Mouse (Mus musculus) liver, embryonic 14.5 days (tissue): ENCODE measurements around the gene Tff1. TPM values are rescaled to one million over a fixed set of nuclear protein-coding genes. Genes with fewer than 3 reads are reported as not detected.

Experiments used
- ATAC-seq: fragments of 200-750 bp; cut with Nextera tagmentation; 2 replicates; pipeline ENCODE4 v1.8.0; 2017; ENCODE audit warnings: moderate number of reproducible peaks, mild to moderate bottlenecking, moderate library complexity; ENCODE audit not compliant: insufficient read depth
- DNase-seq, 3 experiments: peaks; one replicate each; pipeline ENCODE4 v3.0.0-alpha.2; 2012 to 2013; ENCODE audit warnings: low read depth in 3 of 3, low spot score in 3 of 3
- H3K27ac ChIP-seq: fragments of 300-500 bp; sonication (generic); 2 replicates; pipeline ENCODE4 v1.5.1; 2014; ENCODE audit warnings: moderate library complexity, mild to moderate bottlenecking, control low read depth, inconsistent platforms
- H3K27me3 ChIP-seq: fragments of 300-500 bp; sonication (generic); 2 replicates; pipeline ENCODE4 v1.6.1; 2014; ENCODE audit warnings: mild to moderate bottlenecking, low read length, moderate library complexity; ENCODE audit not compliant: control insufficient read depth, insufficient read depth
- H3K36me3 ChIP-seq: fragments of 300-500 bp; sonication (generic); replicated peaks from 2 replicates; pipeline ENCODE4 v1.6.1; 2014; ENCODE audit warnings: low read depth; ENCODE audit not compliant: control insufficient read depth, insufficient read depth
- H3K4me1 ChIP-seq, 2 experiments: fragments of 200-500 bp in 1 of 2; fragments of 300-500 bp in 1 of 2; sonication (generic) in 1 of 2; replicated peaks; 2 replicates each; pipeline ENCODE4 v1.6.1; 2012 to 2014; ENCODE audit warnings: antibody characterized with exemption in 1 of 2, inconsistent platforms in 1 of 2, low read length in 1 of 2; ENCODE audit not compliant: control insufficient read depth in 2 of 2, insufficient read depth in 2 of 2
- H3K4me2 ChIP-seq: fragments of 300-500 bp; sonication (generic); 2 replicates; pipeline ENCODE4 v1.6.1; 2014; ENCODE audit warnings: low read depth, mild to moderate bottlenecking, control low read depth, moderate library complexity
- H3K4me3 ChIP-seq, 2 experiments: fragments of 200-500 bp in 1 of 2; fragments of 300-500 bp in 1 of 2; sonication (generic) in 1 of 2; 2 replicates each; pipeline ENCODE4 v1.5.1; 2012 to 2014; ENCODE audit warnings: low read depth in 2 of 2, low read length in 2 of 2, mild to moderate bottlenecking in 2 of 2, control low read depth in 1 of 2, inconsistent platforms in 1 of 2, moderate library complexity in 1 of 2; ENCODE audit not compliant: insufficient read depth in 1 of 2
- H3K9ac ChIP-seq: fragments of 300-500 bp; sonication (generic); replicated peaks from 2 replicates; pipeline ENCODE4 v1.6.1; 2014; ENCODE audit warnings: mild to moderate bottlenecking, control low read depth, moderate library complexity
- H3K9me3 ChIP-seq: fragments of 300-500 bp; sonication (generic); 2 replicates; pipeline ENCODE4 v1.6.1; 2016; ENCODE audit warnings: low read length, mixed read lengths; ENCODE audit not compliant: control insufficient read depth
- CTCF ChIP-seq: IDR thresholded peaks from 2 replicates; pipeline ENCODE4 v1.5.1; 2016; ENCODE audit warnings: antibody characterized with exemption, low read depth, control low read depth
- EP300 ChIP-seq: IDR thresholded peaks from 2 replicates; pipeline ENCODE4 v1.6.1; 2016; ENCODE audit warnings: antibody characterized with exemption, low read depth
- WGBS: fragments of 180-500 bp; shearing (Covaris S2); extraction: QIAGEN DNeasy Blood & Tissue Kit; methylation state at CpG from one replicate; pipeline ENCODE4 v1.1.7; 2014; ENCODE audit not compliant: insufficient replicate concordance; 5-methylcytosine and 5-hydroxymethylcytosine counted together
- polyA plus RNA-seq, 2 experiments: library from polyadenylated mRNA; depleted of rRNA in 1 of 2; stranded (reverse) in 1 of 2; unstranded in 1 of 2; fragments of >200 nt; fragmentation: Nextera tagmentation in 1 of 2; extraction: Ambion mirVana in 1 of 2; gene quantifications; 2 replicates each; pipeline versions ENCODE4 v1.2.1 to v1.2.3; 2012 to 2014

The Tff1 gene
- polyA plus RNA-seq, 2 experiments, result not detected

GRCm38 (mm10) chr17:31116063-31116462, 49.0 kb downstream of the Tff1 start:
- WGBS, result 52% methylated on average over 6 of the region's 6 CpGs
- no peak; the same call in 1 of the 2 replicates for ATAC-seq

GRCm38 (mm10) chr17:31113191-31113856, 51.8 kb downstream of the Tff1 start:
- H3K36me3 ChIP-seq, result no peaks in the 10 kb centered on the region
- no peak overlapping the region for H3K4me3 ChIP-seq
- no peak overlapping the region for H3K27ac ChIP-seq
- ATAC-seq (no peak), DNase-seq (no peak)
- 67% methylated on average over 9 of the region's 9 CpGs for WGBS
- TF ChIP-seq CTCF (no peak), EP300 (no peak)
- H3K4me1 ChIP-seq, result peaks cover 0 to 5% of the 10 kb centered on the region in 2 experiments; a peak in 2 of 4 replicates
- no peak overlapping the region for H3K9ac ChIP-seq
- H3K4me2 ChIP-seq, result no peak overlapping the region
- H3K9me3 ChIP-seq, result no peaks in the 10 kb centered on the region
- H3K27me3 ChIP-seq, result no peaks in the 10 kb centered on the region

More at GRCm38 (mm10) chr17:31116063-31116462, 49.0 kb downstream of the Tff1 start:
- no peaks in the 10 kb centered on the region for H3K9me3 ChIP-seq
- no peak overlapping the region for H3K9ac ChIP-seq
- H3K27me3 ChIP-seq, result no peaks in the 10 kb centered on the region
- H3K4me3 ChIP-seq, result no peak overlapping the region
- TF ChIP-seq CTCF (no peak), EP300 (no peak)
- H3K4me2 ChIP-seq, result no peak overlapping the region
- no peaks in the 10 kb centered on the region for H3K36me3 ChIP-seq
- DNase-seq, result no peak
- peaks cover 0 to 7% of the 10 kb centered on the region in 2 experiments; a peak in 2 of 4 replicates for H3K4me1 ChIP-seq
- no peak overlapping the region for H3K27ac ChIP-seq

Other genes starting within 250 kb of the Tff1 start
- 0.01 TPM in 1 of 2 replicates, not detected in the other for gene Umodl1, start 210.6 kb downstream of the Tff1 start, polyA plus RNA-seq (2012; rRNA removed)
- 0.20 TPM in 1 of 2 replicates, not detected in the other for gene Umodl1, start 210.6 kb downstream of the Tff1 start, polyA plus RNA-seq (2014; fragmentation: Nextera tagmentation; extraction: Ambion mirVana)
- 1.6 and 2.3 TPM in 2 replicates for gene Abcg1, start 107.6 kb downstream of the Tff1 start, polyA plus RNA-seq (2012; rRNA removed)
- 6.1 and 6.4 TPM in 2 replicates for gene Abcg1, start 107.6 kb downstream of the Tff1 start, polyA plus RNA-seq (2014; fragmentation: Nextera tagmentation; extraction: Ambion mirVana)
- gene Tff3, start 35.6 kb downstream of the Tff1 start, polyA plus RNA-seq (2012; rRNA removed), result 10.1 and 16.8 TPM in 2 replicates
- 27.4 and 27.6 TPM in 2 replicates for gene Tff3, start 35.6 kb downstream of the Tff1 start, polyA plus RNA-seq (2014; fragmentation: Nextera tagmentation; extraction: Ambion mirVana)
- not detected in 2 replicates for gene Tff2, start 21.0 kb downstream of the Tff1 start, polyA plus RNA-seq (2012; rRNA removed)
- not detected in 2 replicates for gene Tff2, start 21.0 kb downstream of the Tff1 start, polyA plus RNA-seq (2014; fragmentation: Nextera tagmentation; extraction: Ambion mirVana)
- gene Tmprss3, start 33.7 kb upstream of the Tff1 start, polyA plus RNA-seq (2012; rRNA removed), result 0.27 and 0.39 TPM in 2 replicates
- 0.13 and 0.25 TPM in 2 replicates for gene Tmprss3, start 33.7 kb upstream of the Tff1 start, polyA plus RNA-seq (2014; fragmentation: Nextera tagmentation; extraction: Ambion mirVana)
- gene Ubash3a, start 42.6 kb upstream of the Tff1 start, polyA plus RNA-seq (2012; rRNA removed), result 7.7 and 8.4 TPM in 2 replicates
- 11.8 and 13.8 TPM in 2 replicates for gene Ubash3a, start 42.6 kb upstream of the Tff1 start, polyA plus RNA-seq (2014; fragmentation: Nextera tagmentation; extraction: Ambion mirVana)
- 0.04 and 0.08 TPM in 2 replicates for gene Rsph1, start 112.1 kb upstream of the Tff1 start, polyA plus RNA-seq (2012; rRNA removed)
- 0.14 and 0.22 TPM in 2 replicates for gene Rsph1, start 112.1 kb upstream of the Tff1 start, polyA plus RNA-seq (2014; fragmentation: Nextera tagmentation; extraction: Ambion mirVana)
- gene Slc37a1, start 121.5 kb upstream of the Tff1 start, polyA plus RNA-seq (2012; rRNA removed), result 1.9 and 2.3 TPM in 2 replicates
- gene Slc37a1, start 121.5 kb upstream of the Tff1 start, polyA plus RNA-seq (2014; fragmentation: Nextera tagmentation; extraction: Ambion mirVana), result 1.2 and 1.9 TPM in 2 replicates
- 3.6 TPM in 2 replicates for gene Pde9a, start 220.9 kb upstream of the Tff1 start, polyA plus RNA-seq (2012; rRNA removed)
- gene Pde9a, start 220.9 kb upstream of the Tff1 start, polyA plus RNA-seq (2014; fragmentation: Nextera tagmentation; extraction: Ambion mirVana), result 2.8 and 3.4 TPM in 2 replicates